Mouse (Mus musculus) lung, adult 18-20 months (tissue): ENCODE measurements around the gene Gkn2.
A peak's percentile ranks its signal among the peaks of the same experiment; 100 is the strongest.

Experiments used
- DNase-seq, 2 experiments: peaks; one replicate each; pipeline ENCODE4 v3.0.0; 2022; ENCODE audit warnings: mixed read lengths in 2 of 2

Gene Gkn2

DNA sequence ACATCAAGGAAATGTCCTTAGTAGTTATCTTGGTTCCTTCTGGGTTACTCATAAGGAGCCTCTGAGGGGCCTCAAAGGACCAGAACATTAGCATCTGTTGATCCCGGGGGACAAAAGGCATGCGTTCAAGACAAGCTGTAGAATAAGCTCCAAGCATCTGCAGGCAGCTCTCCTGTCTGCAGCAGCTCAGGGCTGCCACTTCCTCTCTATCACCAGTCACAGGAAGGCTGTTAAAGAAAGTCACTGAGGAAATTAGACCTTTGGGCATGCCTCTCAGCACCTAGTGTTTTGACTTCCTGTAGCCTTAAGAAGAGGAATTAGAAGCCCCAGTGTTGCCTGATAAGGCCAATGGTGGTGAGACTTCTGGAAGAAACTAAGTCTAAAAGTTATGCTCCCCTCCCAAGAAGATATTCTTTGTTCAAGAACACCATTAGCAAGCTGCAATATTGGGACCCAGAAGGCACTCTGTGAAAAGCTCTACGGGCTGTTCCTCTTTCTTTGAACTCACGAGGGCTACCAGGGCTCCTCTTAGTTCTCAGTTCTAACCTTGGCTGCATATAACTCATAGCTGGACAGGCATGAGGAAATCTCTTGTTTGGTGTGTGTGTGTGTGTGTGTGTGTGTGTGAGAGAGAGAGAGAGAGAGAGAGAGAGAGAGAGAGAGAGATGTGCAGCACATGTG lies 26.9 kb downstream of the Gkn2 start:
- DNase-seq = no peak

DNA sequence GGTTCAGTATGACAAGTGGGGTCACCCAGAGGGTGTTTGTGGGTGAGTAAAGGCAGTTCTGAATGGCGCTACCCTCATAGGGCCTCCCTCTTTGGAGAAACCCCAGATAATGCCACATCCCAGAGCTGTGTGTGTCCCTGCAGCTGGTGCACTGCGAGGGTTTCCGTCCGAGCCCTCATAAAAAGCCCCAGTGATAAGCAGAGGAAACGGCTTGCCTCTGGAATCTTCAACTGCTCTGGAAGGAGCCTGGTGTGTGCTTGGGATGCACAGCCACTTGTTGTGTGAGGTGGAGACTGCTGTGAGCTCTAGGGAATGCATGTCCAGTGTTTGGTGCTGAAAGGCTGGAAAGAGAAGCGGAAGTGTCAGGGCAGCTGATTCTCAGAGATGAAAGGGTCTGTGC lies 28.3 kb downstream of the Gkn2 start:
- DNase-seq = no peak

DNA sequence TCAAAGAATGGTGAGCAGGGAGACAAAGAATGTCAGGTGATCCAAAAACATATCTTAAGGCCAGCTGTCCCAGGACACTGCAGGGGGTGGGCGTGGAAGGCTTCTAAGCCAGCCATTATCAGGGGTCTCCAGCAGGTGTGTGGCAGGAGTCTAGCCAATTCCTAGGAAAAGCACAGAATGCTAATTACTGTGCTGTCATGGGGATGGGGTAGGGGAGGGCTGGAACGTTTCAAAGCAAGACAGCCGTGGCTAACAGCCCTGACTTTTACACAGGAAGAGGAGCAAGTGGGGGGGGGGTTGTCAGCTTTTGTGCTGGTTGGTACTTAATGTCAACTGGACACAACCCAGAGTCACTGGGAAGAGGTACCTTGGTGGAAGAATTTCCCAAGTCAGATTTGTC lies 38.9 kb downstream of the Gkn2 start:
- DNase-seq = no peak

DNA sequence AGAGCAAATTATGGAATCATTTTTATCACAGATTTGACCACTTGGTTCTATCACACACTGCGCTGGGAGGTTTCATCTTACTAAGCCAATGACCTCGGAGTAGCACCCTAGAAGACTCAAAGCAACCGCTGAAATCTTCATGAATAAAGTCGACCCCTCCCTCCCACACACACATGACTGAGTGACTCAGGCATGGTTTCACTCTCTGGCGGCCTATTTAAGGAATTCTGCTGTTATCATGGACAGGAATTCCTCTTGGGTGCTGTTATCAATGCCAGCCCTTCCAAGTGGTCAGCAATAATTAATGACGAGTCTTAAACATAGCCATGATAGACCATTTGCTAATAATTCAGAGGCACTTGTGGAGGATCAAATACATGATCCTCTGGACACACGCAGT lies 49.1 kb downstream of the Gkn2 start:
- peak; percentile 3 to 7 for DNase-seq

DNA sequence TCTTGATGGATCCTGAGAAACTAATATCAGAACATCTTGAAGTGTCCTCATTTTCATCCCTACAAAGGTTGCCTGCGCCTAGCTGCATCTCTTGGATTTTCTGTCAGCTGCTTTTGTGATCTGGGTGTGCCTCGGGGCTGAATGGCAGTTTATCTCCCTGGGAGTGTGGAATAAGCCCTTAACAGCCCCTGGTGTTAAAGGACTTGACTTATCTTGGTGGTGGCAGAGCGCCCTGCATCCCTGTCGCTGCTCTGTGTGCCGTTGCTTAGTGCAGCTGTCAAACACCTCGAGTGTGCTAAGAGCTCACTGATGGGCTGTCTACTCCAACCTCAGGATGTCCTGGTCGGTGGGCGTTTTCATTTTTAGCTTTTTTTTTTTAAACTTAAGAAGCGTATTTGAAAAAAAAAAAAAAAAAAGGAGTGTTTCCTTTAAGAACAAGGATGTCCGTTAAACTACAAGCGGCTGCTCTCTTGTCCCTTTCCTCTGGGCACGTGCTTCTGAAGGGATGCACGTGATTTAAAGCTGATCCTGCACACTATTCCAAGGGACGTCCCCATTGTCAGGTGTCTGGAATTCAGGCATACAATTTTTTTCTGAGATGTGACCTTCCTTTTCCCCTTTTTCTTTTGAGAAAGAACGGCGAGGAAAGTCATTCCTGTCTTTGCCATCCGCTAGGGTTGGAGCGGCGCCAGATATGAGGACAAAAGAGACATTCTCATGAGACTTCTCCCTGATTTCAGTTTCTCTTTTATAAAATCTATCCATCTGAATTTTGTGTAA lies 51.1 kb downstream of the Gkn2 start:
- no peak for DNase-seq

DNA sequence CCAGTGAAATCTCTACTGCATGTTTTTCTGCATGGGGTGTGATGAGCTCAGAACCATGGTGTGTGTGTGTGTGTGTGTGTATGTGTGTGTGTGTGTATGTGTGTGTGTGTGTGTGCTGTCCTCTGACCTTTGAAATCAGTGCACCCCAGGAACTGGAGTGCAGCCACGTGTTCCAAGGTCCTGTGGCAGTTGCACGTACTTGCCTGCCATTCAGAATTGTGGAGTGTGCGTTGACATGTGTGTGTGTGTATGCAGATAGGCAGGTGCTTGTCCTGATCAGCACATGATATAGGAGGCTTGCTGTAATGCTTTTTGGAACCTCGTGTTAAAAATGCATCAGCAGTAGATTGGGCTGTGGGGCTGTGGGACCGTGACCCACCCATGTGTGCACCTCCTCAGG lies 53.8 kb downstream of the Gkn2 start:
- DNase-seq = no peak

- DNase-seq = no peak
Observed at GRCm38 (mm10) chr6:87427616-87428015, 54.5 kb downstream of the Gkn2 start.

DNA sequence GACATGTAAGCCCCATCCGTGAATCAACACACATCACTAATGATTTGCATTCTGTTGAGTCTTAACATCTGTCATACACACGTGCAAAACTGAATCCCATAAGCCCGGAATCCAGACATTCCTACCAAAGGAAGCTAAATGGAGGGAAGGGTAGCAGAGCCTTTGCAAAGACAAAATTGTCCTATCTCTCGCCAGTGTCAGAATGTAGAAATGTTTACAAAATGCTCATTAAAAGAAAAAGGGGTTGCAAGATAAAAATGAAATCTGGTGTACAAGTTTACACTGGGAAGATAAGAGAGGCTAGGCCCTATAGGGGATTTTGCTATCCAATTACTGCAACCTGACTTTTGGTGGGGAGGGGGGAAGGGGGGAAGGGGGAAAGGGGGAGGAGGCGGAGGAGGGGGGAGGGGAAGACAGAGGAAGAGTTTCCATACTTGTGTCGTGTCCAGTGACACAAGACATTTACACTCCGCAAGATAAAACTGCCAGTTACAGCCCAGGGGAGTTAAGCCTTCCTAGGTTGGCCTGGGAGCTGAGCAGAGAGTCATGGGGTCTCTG lies 55.4 kb downstream of the Gkn2 start, which contains the start of gene Bmp10:
Gene Bmp10 (plus strand): TSS at position 508 of the 558 bp plus-strand sequence.
- DNase-seq = no peak
